Mouse (Mus musculus) Patski (cell line): ENCODE data around the gene Gls. TPM values are rescaled to one million over a fixed set of nuclear protein-coding genes. Genes with fewer than 3 reads are reported as not detected.
A peak's percentile ranks its signal among the peaks of the same experiment; 100 is the strongest.

ENCODE experiments used
- ATAC-seq: fragments of 100-300 bp; one replicate; pipeline ENCODE4 v1.8.0; 2021
- CTCF ChIA-PET: fragments of 350-600 bp; sonication (Branson Sonifier 250); formaldehyde crosslinking; loops from one replicate; lab custom pipeline; 2022; ENCODE audit warnings: inconsistent platforms; lab: Charles Lee
- POLR2A ChIA-PET: fragments of 350-600 bp; sonication (Branson Sonifier 250); formaldehyde crosslinking; loops from one replicate; lab custom pipeline; 2022; ENCODE audit warnings: antibody characterized with exemption, inconsistent platforms; lab: Charles Lee
- DNase-seq: peaks from one replicate; pipeline ENCODE4 v3.0.0-alpha.2; 2011; ENCODE audit warnings: low read depth, low spot score
- H3K27me3 ChIP-seq: fragments of 371-371 bp; one replicate; pipeline ENCODE4 v1.5.1; 2021
- CTCF ChIP-seq: fragments of 100-300 bp; IDR thresholded peaks from one replicate; pipeline ENCODE4 v1.5.1; 2021
- in situ Hi-C: fragments of 300-500 bp; cut with MboI; formaldehyde crosslinking; loops from 3 replicates; pipeline ENCODE4 v1.11.1; 2018; ENCODE audit warnings: low pct_unique_long_range_greater_than_20kb, mixed read lengths
- polyA plus RNA-seq: library from polyadenylated mRNA; unstranded; gene quantifications from one replicate; pipeline ENCODE4 v1.2.3, GENCODE M21; 2021

Gene Gls
- polyA plus RNA-seq, 1 experiment from 2014 or later, result 174 TPM

GRCm38 (mm10) chr1:52182992-52183391 is 50.0 kb downstream of the Gls start:
- CTCF ChIA-PET, result interaction anchor here (1.1 to 1.7 kb wide), 2 partner anchors 10 to 20 kb away, joined by 3 to 4 read pairs; no protein-coding TSS in a partner anchor
- in situ Hi-C loops, result no loop called here
- no peaks in the 10 kb centered on the region for H3K27me3 ChIP-seq
- ATAC-seq (no peak), DNase-seq (no peak)
- POLR2A ChIA-PET, result no interaction called here
- TF ChIP-seq CTCF, result no peak

GRCm38 (mm10) chr1:52181994-52182393 is 51.0 kb downstream of the Gls start:
- TF ChIP-seq CTCF, result no peak
- ChIA-PET POLR2A (interaction anchor here (1.0 kb wide), 1 partner anchor 9 kb away, joined by 3 read pairs; no protein-coding TSS in a partner anchor), CTCF (no interaction called here)
- no peaks in the 10 kb centered on the region for H3K27me3 ChIP-seq
- ATAC-seq (no peak), DNase-seq (no peak)
- in situ Hi-C loops, result no loop called here

GRCm38 (mm10) chr1:52179939-52180568 is 53.0 kb downstream of the Gls start:
- no peak for ATAC-seq
- ChIA-PET CTCF (interaction anchor here (1.0 kb wide), 1 partner anchor 15 kb away, joined by 6 read pairs; no protein-coding TSS in a partner anchor), POLR2A (no interaction called here)
- no peak for TF ChIP-seq CTCF
- no peak for DNase-seq
- H3K27me3 ChIP-seq, result no peaks in the 10 kb centered on the region
- in situ Hi-C loops, result no loop called here

- no peak for ATAC-seq
- no peak for DNase-seq
- POLR2A ChIA-PET, result interaction anchor here (0.6 kb wide), 1 partner anchor 55 kb away, joined by 3 read pairs; no protein-coding TSS in a partner anchor
- CTCF ChIA-PET, result interaction anchor here (0.9 to 1.2 kb wide), 2 partner anchors 11 to 122 kb away, joined by 3 read pairs; no protein-coding TSS in a partner anchor
- in situ Hi-C loops, result no loop called here
- no peaks in the 10 kb centered on the region for H3K27me3 ChIP-seq
- TF ChIP-seq CTCF, result no peak
These were observed 56.0 kb downstream of the Gls start for GRCm38 (mm10) chr1:52176999-52177398.

GRCm38 (mm10) chr1:52175983-52176382 is 57.0 kb downstream of the Gls start:
- no peak for TF ChIP-seq CTCF
- POLR2A ChIA-PET, result no interaction called here
- CTCF ChIA-PET, result no interaction called here
- in situ Hi-C loops, result no loop called here
- no peaks in the 10 kb centered on the region for H3K27me3 ChIP-seq
- ATAC-seq, result no peak
- DNase-seq, result no peak

- in situ Hi-C loops, result no loop called here
- TF ChIP-seq CTCF, result no peak
- POLR2A ChIA-PET, result no interaction called here
- DNase-seq (no peak), ATAC-seq (no peak)
- no peaks in the 10 kb centered on the region for H3K27me3 ChIP-seq
- CTCF ChIA-PET, result interaction anchor here (1.1 to 1.4 kb wide), 3 partner anchors 13 to 107 kb away, joined by 3 read pairs; no protein-coding TSS in a partner anchor
These were observed 57.7 kb downstream of the Gls start for GRCm38 (mm10) chr1:52175321-52175720.

- no peak for TF ChIP-seq CTCF
- H3K27me3 ChIP-seq, result no peaks in the 10 kb centered on the region
- in situ Hi-C loops, result loop anchor here (25.0 kb wide), 1 partner anchor 316 kb away; no protein-coding TSS in a partner anchor
- ATAC-seq, result no peak
- CTCF ChIA-PET, result interaction anchor here (1.0 kb wide), 1 partner anchor 9 kb away, joined by 3 read pairs; no protein-coding TSS in a partner anchor
- POLR2A ChIA-PET, result interaction anchor here (1.0 kb wide), 1 partner anchor 53 kb away, joined by 4 read pairs; no protein-coding TSS in a partner anchor
- DNase-seq, result no peak
These were observed 61.8 kb downstream of the Gls start for GRCm38 (mm10) chr1:52171271-52171670.

GRCm38 (mm10) chr1:52170747-52171146 is 62.3 kb downstream of the Gls start:
- POLR2A ChIA-PET, result no interaction called here
- no peak for DNase-seq
- CTCF ChIA-PET, result interaction anchor here (1.0 kb wide), 1 partner anchor 8 kb away, joined by 3 read pairs; no protein-coding TSS in a partner anchor
- in situ Hi-C loops, result loop anchor here (25.0 kb wide), 1 partner anchor 317 kb away; no protein-coding TSS in a partner anchor
- H3K27me3 ChIP-seq, result no peaks in the 10 kb centered on the region
- no peak for ATAC-seq
- TF ChIP-seq CTCF, result no peak

- no peaks in the 10 kb centered on the region for H3K27me3 ChIP-seq
- DNase-seq, result no peak
- ChIA-PET POLR2A (interaction anchor here (0.6 kb wide), 1 partner anchor 8 kb away, joined by 3 read pairs; no protein-coding TSS in a partner anchor), CTCF (no interaction called here)
- peak; percentile 33 for ATAC-seq
- peak; percentile 64 for TF ChIP-seq CTCF
- in situ Hi-C loops, result loop anchor here (25.0 kb wide), 1 partner anchor 317 kb away; no protein-coding TSS in a partner anchor
These were observed 63.0 kb downstream of the Gls start for GRCm38 (mm10) chr1:52170057-52170456.

- in situ Hi-C loops, result loop anchor here (25.0 kb wide), 1 partner anchor 321 kb away; no protein-coding TSS in a partner anchor
- DNase-seq, result no peak
- no peak for ATAC-seq
- POLR2A ChIA-PET, result no interaction called here
- no peaks in the 10 kb centered on the region for H3K27me3 ChIP-seq
- no peak for TF ChIP-seq CTCF
- CTCF ChIA-PET, result no interaction called here
These were observed 66.3 kb downstream of the Gls start for GRCm38 (mm10) chr1:52166652-52167220.
